Mouse (Mus musculus) monocyte, adult 2 months (primary cell): Measurements from ENCODE around the gene Tut4.

Source experiments
- DNase-seq, 2 experiments: peaks; one replicate each; pipeline ENCODE4 v3.0.0; 2022; ENCODE audit warnings: low spot score in 2 of 2, low read depth in 1 of 2

The Tut4 gene

DNA sequence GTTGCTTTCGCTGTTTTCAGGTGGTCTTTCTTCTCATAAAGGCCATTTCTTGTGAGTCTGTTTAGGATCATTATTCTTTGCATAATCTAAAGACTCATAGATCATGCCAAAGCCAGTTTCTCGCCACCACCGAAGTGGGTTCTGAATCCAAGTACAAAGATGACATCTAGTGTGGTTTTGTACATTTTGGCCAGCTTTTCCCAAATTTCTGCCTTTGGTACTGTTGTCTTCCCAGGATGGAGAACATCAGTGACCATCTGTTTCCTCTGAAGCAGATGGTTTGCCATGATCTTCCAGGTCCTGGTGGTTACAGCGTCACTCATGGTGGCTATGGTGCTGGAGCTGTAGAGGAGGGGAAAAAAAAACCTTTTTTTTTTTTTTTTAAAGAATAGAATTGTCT, 25.0 kb downstream of the Tut4 start:
- no peak for DNase-seq

DNA sequence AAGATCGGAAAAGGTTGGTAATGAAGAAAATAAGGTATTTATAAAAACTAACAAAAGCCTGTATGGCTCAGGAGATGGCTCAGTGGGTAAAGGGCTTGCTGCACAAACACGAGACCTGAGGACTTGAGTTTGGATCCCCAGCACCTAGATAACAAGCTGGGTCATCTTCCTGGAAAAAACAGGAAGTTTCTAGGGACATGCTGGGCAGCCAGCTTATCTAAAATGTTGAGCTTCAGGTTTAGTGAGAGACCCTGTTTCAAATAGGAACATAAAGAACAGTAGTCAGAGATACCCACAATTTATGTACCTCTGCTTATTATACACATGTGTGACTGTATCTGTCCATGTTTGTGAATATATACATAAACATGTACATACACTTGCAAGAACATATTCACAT, 43.8 kb downstream of the Tut4 start:
- no peak for DNase-seq

DNA sequence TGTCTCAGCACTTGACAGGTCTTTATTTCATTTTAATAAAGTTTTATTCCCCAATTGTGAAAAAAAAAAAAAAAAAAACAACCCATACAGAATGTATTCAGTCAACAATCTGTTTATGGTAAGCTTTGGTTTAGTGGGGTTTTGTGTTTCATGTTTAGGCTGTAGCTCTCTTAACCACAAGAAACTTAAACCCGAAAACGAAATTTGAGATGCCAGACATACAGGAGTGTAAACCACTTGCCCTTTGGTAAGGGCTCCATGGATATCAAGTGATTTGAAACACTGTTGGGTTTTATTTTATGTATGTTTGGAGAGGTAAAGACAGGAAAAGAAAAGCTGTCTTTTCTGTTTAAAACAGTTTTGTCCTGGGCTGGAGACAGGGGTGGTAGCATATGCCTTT, 80.5 kb downstream of the Tut4 start:
- DNase-seq: no peak

DNA sequence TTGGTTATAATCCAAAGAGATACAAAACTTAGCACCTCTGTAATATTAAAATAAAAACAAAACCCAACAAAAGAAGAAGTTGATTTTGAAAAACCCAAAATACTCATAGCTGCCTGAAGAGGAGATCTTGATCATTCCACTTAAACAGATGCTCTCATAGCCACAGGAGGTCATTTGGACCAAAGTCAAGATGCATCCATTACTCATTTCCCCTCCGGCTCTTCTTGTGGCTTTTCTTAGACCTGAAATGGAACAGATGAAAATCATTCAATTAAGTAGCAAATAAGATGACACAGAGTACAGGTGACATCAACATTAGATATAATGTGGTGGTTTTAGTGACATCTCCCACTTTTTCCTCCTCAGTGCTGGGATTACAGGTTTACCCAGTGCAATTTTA, 105.8 kb downstream of the Tut4 start:
- DNase-seq: no peak

DNA sequence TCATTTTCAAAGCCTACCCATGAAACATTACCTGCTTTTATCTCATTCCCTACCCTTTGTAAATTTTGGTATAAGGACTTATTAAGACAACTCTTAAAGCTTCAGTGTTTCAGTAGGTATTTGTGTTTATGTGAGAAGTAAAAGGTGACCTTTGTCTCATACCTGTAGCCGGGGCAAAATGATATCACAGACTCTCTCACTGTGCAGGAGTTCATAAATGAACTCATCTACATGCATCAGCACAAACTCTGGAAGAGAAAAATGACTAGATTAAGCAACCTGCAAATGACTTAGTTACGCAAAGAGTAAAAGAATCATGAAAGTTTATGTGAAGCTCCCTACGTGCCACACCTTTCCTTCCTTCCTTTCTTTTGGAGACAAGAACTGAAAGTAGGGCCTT, 113.4 kb downstream of the Tut4 start:
- no peak for DNase-seq

DNA sequence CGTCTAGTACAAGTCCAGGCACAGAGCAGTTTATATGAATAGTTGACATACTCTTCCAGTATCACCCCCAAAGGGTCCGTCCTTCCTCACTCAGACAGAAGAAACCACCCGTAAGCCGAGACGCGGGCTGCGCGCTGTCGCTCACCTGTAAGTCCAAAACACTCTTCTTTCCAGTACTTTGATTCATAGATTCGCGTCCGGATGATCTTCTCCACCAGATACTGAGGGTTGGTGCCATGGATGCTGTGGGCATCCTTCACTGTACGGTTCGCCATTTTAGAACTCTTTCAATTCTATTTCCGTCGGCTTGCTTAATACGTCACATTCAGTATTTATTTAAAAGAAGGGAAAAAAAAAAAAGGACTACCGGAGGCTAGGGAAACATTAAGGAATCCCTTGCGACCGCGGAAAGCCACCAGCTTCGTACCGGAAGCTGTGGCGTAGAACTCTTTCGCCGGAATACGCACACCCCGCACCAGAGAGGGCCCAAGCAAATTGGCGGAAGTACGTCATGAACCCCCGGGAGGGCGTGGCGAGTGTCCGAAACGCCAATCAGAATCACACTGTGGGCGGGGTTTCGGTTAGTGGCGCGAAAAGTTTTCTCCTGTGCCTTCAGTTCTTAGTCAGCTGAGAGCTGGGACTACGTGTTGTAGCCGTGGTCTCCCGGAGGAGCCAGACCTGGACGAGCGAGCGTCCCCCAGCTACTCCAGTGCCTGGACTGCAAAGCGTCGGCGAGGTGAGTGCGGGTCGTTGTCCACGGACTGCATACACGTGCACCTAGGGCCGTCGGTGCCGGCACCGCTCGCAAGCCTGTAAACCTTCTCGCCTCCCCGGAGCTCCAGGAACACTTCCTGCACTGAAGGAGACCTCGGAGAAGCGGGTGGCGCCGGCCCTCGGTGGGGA, 119.9 kb downstream of the Tut4 start, which contains the start of the genes Prpf38a and Orc1:
Gene Prpf38a (minus strand): TSS at position 497 of the 903 bp plus-strand sequence.
Gene Orc1 (plus strand): TSS at position 584 of the 903 bp plus-strand sequence.
- DNase-seq: peak; percentile 92 to 95

DNA sequence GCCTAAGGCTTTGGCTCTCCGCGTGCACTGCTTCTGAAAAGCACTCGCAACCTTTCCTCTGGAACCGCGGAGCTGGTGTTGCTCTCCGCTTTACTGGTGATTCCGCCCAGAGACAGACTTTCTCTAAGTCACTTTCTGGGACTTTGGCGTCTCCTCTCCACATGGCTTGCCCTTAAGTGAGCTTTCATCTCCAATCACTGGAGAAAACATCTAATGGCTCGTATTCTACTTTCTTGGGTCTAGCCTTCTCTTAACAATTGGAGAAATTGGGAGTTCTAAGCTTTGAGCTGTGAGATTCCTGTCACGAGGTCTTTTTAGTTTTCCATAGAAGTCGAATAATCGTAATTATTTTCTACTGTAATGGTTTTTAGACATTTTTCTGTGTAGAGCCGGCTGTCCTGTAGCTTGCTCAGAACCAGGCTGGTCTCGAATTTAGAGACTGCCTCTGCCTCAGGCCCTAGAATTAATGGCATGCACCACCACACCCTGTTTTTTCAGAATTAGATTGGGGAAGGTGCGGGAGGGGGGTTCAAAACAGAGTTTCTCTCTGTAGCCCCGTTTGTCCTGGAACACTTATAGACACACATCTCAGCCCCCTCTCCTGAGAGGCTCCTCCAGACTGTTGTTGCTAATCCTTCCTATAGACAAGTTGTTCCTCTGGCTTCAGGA, 120.7 kb downstream of the Tut4 start:
- DNase-seq: no peak

DNA sequence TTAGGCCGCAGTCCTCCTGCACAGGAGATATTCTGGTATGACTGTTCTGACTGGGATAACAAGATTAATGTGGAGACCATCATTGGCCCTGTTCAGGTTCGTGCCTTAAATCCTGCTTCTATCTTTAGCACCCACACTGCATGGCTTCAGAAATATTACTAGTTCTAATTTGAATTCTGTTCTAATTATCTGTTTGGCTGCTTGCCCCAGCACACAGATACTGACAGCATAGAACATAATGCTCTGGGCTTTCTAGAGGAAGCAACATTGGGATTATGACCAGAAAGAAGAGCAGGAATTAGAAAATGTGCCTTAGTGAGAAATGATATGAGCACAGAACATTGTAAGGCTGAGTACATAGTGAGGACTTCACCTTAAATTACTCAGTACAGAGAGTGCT, 134.2 kb downstream of the Tut4 start:
- DNase-seq: no peak

DNA sequence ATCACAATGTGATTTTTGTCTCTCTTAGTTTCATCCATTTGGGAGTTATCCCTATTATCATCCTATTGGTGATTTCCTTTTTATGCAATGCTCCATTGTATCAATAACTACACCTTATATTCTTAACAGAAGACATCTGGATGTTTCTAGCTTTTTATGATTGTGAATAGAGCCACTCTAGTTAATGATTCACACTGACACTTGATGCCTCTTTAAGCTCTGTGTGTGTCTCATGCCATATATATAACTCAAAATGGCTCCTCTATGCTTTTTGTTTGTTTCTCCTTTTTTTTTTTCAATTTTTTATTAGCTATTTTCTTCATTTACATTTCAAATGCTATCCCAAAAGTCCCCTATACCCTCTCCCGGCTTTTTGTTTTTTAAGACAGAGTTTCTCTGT, 136.6 kb downstream of the Tut4 start:
- no peak for DNase-seq

DNA sequence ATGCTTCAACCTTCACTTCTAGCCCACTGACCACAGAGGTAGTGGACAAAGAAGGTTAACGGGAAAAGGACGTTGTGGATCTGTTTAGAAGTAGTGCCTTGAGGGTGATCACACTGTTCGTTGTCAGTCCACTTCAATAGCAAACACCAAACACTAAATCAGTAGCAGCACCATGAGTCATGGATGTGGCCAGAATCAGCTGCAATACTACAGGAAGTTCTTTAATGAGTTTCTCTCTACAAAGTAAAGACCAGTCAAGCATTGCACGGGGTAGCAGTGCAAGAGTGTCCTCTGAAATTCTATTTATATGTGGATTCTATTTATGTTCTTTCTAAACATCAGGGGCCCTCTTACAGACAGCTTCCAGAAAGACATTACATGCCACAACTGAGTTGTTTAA, 139.1 kb downstream of the Tut4 start:
- DNase-seq: no peak

DNA sequence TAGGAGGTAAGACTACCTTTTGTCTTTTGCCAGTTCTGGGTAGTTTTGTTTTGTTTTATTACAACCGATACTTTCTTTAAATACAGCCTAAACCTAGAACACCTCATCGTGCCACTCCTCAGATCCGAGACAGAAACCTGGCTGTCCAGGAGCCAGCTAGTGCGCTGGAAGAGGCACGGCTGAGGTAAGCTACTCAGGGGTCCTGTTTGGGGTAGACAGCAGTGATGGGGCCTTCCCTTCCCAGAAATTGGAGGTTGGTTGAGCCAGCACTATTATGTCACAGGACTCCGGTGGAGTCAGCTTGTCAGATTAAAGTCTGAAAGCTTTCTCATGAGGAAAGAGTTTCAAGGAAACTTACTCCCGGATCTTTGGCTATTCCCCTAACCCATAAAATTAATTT, 142.6 kb downstream of the Tut4 start:
- no peak for DNase-seq

DNA sequence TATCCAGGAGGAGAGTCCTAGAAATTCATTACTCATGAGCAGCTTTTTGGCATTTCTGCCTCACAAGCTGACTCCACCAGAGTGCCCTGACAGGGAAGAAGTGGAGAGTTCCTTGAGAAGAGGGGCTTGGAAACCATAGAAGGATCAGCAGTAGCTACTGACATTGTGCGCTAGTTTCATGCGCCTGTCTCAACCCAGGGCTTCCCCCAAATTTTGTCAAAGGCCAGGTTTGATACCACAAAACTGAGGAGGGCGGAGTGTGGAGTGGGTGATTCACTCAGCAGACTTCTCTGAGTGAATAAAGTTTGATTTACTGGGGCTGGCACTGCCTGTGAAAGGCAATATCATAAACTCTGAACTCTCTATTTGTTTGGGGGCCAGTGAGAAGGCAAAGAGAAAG, 149.4 kb downstream of the Tut4 start:
- no peak for DNase-seq
